Mouse (Mus musculus): Measurements from ENCODE around the gene Cap2. TPM values are rescaled to one million over a fixed set of nuclear protein-coding genes. Genes with fewer than 3 reads are reported as not detected.

Gene Cap2
- polyA plus RNA-seq (2012; rRNA removed) = 10.3 and 18.4 TPM in 2 replicates

DNA sequence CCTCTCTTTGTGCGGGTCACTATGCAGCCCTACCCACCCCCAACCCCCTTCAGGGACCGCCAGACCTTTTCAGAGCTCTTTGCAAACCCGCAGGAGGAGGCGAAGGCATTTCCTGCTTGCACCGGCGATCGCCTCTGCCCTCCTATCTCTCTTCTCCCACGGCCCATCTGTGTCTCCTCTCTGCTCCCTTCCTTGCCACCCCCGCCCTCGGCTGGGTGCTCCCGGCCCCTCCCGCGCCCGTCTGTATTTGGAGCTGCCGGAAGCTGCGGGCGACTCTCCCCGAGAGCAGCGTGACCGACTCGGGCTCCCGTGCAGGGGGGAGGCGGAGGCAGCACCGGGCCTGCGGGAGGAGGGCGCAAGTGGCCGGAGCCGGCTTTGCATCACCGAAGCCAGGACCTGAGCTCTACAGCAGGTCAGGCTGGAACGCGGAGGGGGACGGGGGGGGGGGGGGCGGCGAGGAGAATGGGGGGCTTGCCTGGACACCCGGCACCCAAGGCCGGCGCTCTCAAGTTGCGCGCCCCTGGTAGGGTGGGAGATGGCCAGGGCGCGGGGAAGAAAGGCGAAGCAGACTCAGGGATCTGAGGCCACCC lies at the start of gene Cap2:
Gene Cap2 (plus strand): TSS at position 49 of the 590 bp plus-strand sequence.
- WGBS = 1% methylated on average over 42 of the region's 42 CpGs
- no peak for DNase-seq (ENCODE audit: low read depth, low spot score)

DNA sequence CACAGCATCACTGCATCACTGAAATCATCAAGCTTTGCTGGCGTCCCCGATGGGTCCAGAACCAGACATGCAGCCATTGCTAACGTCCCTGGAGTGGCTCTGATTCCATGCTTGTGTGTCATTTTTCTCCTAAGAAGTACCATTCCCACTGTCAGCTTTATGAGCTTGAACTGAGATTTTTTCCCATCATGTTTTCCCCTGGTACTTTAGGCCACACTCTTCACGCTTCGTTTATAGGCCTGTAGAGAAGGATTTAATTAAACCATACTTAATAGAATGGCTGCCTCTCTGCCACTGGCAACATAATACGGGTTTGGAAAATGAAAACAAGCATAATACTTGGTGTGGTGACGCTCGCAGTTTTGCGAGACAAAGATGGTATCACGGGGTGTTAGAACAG lies 42.1 kb upstream of the Cap2 start:
- DNase-seq (ENCODE audit: low read depth, low spot score) = no peak
- WGBS = 90% methylated on average over 10 of the region's 10 CpGs

DNA sequence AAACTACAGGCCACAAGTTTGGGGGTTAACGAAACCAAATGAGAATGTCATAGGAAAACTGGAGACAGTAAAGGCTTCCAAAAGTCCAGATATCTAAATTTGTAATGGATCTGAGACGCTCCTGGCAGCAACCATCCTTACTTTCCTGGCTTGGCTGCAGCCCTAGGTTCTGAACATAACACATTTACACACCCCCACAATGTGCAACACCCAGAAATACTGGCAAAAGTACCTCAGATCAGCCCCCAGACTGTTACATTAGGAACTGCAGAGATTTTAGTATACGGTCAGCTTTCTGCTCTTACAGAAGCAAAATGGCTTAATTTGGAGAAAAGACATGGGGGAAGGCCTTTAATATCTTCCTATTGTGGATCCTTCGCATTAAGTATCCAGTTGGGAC lies 39.4 kb upstream of the Cap2 start:
- DNase-seq (ENCODE audit: low read depth, low spot score) = no peak
- 90% methylated on average over 4 of the region's 4 CpGs for WGBS

DNA sequence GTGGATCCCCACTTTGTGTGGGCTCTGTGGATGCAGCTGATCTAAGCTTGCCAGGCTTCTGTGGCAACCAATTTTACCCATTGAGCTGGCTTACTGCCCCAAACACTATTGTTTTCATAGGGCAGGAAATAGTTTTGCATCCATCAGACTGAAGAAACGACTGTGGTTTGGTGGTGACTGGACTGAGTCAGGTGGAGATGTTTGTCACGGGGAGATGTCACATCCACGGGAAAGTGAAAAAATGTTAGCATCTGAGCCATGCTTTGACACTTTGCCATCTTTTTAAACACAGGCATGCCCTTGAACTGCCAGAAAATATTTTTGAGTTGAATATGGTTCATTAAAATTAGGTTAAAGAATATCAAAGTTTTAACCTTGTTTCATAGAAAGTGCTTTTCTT lies 37.9 kb upstream of the Cap2 start:
- no peak for DNase-seq (ENCODE audit: low read depth, low spot score)

DNA sequence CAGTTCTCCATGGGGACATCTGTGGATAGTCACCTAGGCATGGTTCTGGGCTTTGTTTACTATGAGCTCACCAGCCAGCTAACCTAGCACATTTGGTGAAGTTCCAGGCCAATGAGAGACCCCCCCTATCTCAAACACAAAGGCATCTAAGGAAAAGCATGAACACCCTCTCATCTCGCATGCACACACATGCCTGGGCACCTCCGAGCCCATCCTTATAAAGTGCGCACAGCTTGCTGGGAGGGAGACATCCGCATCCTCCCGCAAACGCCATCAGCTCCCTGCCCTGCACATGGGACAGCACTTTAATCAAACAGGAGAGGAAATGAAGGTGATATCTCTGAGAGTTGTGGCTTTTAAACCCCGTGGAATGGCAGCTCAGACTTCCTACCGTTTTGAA lies 33.4 kb upstream of the Cap2 start:
- DNase-seq (ENCODE audit: low read depth, low spot score) = no peak
- 74% methylated on average over 8 of the region's 8 CpGs for WGBS

More for the DNA sequence above, 37.9 kb upstream of the Cap2 start:
- WGBS = 63% methylated on average over 3 of the region's 3 CpGs

DNA sequence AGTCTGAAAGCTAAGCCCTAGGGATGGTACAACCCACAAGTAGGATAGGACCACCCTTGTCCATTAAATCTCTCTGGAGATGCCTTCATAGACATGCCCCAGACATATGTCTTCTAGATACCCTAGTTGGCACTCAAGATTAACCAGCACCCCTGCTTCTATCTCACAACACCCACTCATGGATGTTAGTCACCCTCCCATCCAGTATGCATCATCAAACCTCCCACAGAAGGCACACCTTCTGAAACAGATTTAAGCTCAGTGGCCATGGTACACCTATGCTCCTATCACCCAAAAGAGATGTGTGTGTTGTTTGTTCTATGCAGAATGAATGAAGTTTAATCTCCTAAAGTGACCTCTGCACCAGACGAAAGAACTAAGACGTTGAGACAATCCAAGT lies 32.1 kb upstream of the Cap2 start:
- 90% methylated on average over 2 of the region's 2 CpGs for WGBS
- DNase-seq (ENCODE audit: low read depth, low spot score) = no peak

DNA sequence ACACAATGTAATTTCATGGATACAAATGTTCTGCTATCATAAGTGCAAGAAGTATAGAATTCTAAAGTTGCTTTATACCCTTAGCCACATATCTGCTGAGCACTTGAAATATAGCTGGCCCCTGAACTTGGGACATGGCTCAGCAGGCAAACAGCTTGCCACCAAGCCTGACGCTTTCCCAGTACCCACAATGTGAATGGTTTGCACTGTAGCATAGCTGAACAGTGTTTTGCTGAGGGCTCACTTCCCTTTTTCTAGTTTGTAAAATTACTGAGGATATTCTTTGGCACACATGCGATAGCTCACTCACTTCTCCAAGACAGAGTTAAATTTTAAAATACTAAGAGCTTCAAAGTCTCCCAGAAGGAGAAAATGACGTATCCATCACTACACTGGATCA lies 20.4 kb upstream of the Cap2 start:
- 82% methylated on average over 3 of the region's 3 CpGs for WGBS
- DNase-seq (ENCODE audit: low read depth, low spot score) = no peak

DNA sequence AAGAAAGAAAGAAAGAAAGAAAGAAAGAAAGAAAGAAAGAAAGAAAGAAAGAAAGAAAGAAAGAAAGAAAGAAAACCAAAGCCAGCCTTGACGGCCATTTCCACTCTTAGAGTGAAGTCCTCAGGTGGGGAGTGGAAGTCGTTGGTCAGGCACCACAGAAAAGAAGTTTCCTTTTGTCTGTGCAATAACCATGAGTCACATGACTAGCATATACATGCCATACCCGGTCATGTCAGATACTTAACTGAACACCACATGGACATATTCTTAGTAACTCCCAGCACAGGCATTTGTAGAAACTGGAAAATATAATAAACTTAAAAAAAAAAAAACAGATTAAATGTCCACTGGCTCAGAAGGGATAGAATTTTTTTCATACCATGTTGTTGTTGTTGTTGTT lies 16.0 kb upstream of the Cap2 start:
- WGBS = 52% methylated on average over 3 of the region's 3 CpGs
- DNase-seq (ENCODE audit: low read depth, low spot score) = no peak

DNA sequence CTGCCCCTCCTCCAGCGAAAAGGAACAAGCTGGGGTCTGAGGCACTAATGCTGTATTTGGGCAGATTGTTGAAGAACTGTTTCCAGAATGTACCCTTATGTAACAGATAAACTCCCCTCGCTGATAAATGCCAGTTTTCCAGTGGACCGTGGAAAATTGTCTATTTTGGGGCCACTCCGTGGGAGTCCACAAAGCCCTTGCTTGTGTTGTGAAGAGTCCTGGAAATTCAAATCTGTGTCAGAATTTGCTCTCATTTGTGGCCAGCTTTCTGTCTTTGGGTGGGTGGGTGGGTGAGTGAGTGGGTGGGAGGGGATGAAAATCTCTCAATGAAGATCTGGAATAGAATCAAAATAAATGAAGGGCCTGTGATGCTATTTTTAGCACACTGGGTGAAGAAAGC lies 13.5 kb upstream of the Cap2 start:
- DNase-seq (ENCODE audit: low read depth, low spot score) = no peak
- 86% methylated on average over 4 of the region's 4 CpGs for WGBS

DNA sequence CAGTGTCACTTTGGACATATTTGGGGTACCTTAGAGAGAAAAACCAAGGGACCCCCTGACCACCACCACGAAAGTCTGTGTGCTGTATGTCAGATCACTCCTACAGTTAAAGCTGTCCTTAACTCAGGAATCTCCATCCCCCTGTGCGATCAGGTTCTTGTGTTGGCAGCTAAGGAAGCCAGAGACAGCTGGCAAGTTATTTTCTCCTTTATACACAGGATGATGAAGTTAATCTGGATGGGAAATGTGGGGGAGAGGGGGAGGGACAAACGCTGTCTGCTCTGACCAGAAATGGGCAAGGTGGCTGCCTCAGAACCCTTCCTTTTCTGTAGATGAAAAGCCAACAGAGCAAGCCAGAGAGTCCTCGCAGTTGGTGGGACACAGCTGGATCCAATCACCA lies 11.0 kb upstream of the Cap2 start:
- no peak for DNase-seq (ENCODE audit: low read depth, low spot score)
- 47% methylated on average over 4 of the region's 4 CpGs for WGBS

DNA sequence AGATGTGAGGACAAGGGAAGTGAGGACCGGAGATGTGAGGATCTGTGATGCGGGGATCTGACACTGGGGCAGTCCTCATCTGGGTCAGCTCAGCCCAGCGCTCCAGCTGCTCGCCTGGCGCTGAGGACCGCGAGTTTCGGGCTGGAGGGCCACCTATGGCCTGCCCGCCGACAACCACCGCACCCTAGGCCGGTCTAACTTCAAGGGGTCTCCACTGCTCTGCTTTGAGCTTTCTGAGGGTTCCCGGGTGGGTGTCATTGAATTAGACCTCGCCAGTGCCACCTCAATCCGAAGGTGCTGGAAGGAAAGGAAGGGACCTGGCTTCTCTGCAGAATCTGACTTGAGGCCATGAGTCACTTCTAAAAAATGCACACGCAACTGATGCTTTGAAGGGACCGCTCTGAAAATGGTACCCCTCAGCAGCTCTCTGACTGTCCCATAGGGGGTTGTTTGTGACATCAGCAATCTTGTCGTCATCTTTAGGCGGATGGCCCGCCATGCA lies 793 bp downstream of the Cap2 start:
- 12% methylated on average over 20 of the region's 20 CpGs for WGBS
- DNase-seq (ENCODE audit: low read depth, low spot score) = no peak

DNA sequence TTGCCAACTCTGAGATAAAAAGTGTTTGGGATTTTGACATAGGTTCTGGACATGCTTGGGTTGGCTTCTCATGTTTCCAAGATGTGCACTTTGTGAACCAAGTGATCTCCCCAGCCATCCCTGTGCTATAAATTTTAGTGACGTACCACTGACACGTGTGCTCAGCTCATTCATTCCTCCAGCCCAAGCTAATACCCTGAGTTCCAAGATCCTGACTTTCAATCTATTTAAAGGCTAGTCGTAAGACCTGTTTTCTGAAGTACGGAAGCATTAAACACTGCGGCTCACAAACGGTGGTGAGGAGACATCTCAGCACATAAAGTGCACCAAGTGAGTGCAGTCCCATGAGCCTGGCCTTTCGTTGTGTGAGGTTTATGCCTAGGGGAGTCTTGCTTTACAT lies 6.3 kb downstream of the Cap2 start:
- no peak for DNase-seq (ENCODE audit: low read depth, low spot score)
- WGBS = 69% methylated on average over 7 of the region's 7 CpGs

DNA sequence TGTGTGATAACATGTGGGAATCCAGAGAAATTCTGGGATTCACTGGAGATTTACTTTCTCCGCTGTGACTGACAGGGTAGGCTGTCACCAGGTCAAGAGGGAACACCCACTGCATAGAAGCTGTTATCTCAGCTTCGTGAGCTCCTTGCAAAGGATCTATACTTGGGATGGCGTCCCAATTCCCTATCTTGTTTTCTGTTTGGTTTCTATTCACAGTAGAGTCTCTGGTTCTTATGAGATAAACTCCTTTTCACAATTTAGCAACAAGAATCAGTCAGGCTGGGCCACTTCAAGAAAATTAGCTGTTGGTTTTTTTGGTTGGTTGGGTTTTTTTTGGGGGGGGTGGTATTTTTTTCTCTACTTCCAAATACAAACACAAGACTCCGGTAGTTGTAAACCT lies 7.2 kb downstream of the Cap2 start:
- DNase-seq (ENCODE audit: low read depth, low spot score) = no peak
- WGBS = 84% methylated on average over 4 of the region's 4 CpGs

DNA sequence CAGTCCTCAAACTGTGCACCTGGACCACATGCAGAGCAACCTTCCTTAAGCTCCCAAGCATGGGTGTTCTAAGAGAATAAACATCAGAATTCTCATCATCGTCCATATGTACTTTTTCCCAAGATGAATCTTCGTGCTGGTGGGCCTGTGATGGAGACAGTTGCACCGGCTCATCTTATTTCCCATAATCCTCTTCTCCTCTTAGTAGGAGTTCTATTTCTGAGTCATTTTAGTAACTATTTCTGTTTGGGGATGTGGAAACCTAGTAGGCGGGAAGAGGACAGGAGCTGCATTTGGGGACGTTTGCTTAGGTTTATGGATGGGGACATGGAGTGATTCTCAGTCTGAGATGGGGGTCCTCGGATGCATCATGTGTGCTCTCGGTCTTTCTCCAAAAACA lies 8.8 kb downstream of the Cap2 start:
- 92% methylated on average over 7 of the region's 7 CpGs for WGBS
- no peak for DNase-seq (ENCODE audit: low read depth, low spot score)

DNA sequence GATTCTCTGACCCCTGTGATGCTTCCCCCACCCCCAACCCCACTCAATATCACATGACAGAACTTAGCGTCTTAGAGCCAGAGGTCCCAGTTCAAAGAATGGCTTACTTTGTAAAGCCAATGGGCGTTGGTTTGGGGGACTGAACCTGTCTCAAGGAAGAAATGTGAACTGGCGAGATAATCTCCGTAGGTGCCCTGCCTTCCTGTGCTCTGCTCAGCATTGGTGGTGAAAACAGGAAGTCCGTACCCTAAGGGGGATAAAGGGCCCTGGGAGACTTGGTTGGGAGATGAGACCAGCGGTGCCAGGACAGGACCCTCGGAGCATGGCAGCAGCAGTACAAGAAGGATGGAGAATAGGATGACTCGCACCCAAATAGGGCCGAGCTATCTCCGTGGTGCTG lies 12.8 kb downstream of the Cap2 start:
- 95% methylated on average over 10 of the region's 10 CpGs for WGBS
- no peak for DNase-seq (ENCODE audit: low read depth, low spot score)

DNA sequence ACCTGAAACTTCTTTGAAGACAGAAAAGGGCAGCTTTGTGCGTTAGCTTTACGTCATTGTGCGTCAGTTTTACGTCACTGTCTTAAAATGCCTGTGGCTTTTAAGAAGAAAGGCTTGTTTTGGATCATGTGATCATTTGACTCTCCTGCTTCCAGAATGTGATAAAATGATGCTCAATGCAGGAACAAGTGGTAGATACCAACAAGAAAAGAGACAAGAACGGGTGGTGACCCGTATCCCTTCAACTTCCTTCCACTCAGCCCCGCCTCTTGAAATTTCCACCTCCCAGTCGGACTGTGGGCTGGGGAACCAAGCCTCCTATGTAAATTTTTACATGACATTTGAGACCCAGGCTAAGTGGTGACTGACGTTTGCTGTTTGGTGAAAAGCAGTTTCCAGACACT lies 13.5 kb downstream of the Cap2 start:
- WGBS = 76% methylated on average over 9 of the region's 9 CpGs
- DNase-seq (ENCODE audit: low read depth, low spot score) = no peak

DNA sequence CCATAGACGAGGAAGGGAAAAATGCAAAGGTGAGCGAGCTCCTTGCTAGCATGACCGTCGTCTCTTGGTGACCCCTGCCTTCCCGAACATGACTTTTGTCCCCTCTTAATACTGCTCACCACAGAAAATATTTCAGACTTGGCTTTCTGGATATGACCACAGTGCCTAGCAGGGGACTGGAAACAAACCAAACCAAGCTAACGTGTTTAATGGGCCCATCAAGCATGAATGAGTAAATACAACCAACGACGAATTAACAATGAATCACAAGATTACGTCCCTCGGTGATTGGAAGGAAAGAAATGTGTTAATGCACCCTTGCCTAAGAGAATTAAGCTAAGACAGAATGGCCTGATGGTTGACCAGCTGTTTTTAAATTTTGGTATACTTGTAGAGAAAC lies 13.9 kb downstream of the Cap2 start:
- DNase-seq (ENCODE audit: low read depth, low spot score) = no peak
- 81% methylated on average over 10 of the region's 10 CpGs for WGBS

DNA sequence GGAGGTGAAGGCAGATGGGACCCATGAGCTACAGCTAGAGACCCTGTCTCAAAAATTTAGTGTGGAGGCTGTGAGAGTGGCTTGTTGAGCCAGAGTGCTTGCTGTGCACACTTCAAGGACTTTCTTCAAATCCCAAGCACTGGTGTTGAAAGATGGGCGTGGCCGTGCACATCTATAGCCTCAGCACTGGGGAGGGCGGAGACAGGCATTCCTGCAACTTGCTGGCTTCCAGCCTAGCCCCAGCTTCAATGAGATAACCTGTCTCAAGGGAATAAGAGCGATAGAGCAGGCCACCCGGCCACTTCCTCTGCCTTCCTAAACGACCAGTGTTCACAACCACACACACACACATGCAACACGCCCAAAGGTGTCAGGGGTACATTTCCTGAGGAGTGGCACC lies 14.5 kb downstream of the Cap2 start:
- WGBS = 33% methylated on average over 7 of the region's 7 CpGs
- no peak for DNase-seq (ENCODE audit: low read depth, low spot score)

DNA sequence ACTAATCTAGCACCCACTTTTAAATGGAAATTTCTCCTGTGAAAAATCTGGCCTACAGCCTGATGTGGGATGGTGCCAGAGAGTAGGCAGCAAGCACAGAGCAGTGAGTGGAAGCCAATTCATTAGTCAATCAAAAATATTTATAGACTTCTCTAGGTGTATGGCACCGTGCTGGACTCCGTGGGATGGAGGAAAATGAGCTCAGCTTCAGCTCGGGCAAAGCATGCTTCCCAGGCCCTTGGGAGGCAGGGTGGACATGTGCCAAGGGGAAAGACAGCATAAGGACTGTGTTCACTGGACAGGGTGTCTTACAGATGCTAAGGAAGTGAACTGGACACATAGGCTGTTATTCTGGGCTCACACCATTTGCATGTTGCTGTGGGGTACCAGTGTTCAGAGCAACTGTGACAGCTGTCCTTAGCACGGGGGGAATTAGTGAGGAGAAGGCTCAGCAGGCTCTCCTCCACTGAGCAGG lies 15.6 kb downstream of the Cap2 start:
- no peak for DNase-seq (ENCODE audit: low read depth, low spot score)
- WGBS = 56% methylated on average over 4 of the region's 4 CpGs

DNA sequence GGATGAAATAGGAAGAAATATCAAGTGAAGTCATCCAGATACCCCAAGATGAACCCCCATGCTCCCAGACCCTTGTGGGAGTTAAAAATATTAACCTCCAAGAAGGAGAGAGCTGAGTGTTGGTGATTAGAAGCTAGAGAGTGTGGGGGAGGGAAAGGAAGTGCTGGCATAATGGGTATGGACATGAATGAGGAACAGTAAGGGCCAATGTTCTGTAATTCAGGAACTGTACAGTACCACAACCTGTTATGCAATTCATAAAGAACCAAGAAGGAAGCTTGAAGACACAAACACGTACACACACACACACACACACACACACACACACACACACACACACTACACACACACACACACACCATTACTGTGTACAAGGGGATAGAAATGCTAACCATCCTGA lies 19.8 kb downstream of the Cap2 start:
- no peak for DNase-seq (ENCODE audit: low read depth, low spot score)
- WGBS = 64% methylated on average over 1 of the region's 1 CpGs

DNA sequence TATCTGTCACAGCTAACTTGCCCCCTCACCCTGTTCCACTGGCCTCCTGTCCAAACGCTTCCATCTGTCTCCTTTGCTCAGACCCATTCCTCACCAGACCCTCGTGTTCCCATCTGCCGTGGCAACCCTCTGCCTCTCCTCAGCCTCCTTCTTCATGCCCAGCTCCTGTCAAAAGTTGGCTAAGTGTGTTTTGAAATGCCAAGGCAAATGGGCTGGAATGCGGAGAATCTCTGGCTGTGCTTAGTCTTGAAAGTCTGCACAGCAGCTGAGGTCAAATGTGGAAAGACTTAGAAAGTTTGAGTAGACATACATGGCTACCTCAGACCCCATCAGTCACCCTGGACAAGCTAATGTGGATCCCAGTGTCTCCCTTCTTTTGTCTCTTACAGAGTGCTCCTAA lies 21.1 kb downstream of the Cap2 start:
- 70% methylated on average over 4 of the region's 4 CpGs for WGBS

DNA sequence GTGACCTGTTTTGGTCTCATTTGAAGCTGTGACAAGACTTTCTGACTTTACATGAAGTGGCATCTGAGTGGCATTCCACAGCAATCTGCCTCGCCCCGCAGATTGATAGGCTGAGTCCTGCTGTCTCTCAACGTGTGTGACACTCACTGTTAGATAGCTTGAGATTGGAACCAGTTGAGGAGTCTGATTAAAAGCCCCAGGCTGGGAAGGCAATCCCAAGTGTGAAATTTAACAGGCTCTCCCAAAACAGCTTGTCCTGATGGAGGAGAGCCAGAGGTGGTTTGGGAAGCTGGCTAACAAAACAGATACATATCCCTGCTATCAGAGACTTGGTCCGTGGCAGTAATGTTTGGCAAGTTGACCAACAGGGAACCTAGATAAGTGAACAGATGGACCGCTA lies 21.6 kb downstream of the Cap2 start:
- no peak for DNase-seq (ENCODE audit: low read depth, low spot score)
- WGBS = 60% methylated on average over 5 of the region's 5 CpGs

More for the DNA sequence above, 21.1 kb downstream of the Cap2 start:
- DNase-seq (ENCODE audit: low read depth, low spot score) = no peak

Measured in large intestine, adult 2 months (tissue).